15 mouse cellular contexts compared by ENCODE assay signal in the genomic region with DNA sequence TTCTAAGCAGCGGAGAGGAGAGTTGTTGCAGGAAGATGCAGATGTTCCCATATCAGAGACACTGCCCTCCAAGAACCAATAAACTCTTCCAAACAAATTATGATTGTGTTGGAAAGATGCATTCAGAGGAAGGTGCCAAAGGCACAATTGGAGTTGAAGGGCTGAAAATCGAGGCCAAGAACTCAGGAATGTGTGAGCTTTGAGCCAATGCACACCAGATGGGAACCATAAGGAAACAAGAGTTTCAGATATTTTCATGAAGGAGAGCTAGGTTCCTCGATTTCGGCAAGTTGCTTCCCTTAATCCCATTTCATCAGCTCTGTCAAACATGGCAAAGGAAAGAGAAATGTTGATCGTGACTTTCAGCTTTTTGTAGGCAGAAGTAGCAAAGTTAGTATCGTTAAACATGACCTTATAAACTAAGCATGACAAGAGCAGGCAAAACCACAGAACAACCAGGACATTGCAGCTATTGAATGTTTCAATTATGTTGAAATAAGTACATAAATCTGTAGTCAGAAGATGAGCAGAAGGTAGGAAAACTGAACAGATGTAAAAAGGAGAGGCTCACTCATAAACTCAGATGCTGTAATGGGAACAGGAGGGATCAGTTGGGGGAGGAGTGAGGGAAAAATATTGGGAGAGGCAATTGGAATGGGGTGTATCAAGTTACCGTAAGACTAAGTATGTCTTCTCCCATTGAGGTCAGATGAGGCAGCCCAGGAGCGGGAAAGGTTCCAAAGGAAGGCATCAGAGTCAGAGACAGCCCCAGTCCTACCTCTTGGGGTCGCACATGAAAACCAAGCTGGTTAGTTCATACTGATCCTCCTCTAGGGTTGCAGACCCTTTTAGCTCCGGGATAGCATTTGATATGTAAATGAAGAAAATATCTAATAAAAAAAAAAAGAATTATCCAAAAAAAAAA.
DNase-seq lines count a peak whose midpoint lies in the region; ATAC-seq and TF ChIP-seq lines count a peak whose summit lies in the region.
"Had no signal": no experiment of that assay in that cellular context is flagged by ENCODE, and none has a peak within 500 bp of the region (broad histone marks: within the 10 kb centered on the region; RNA-seq: fewer than 3 reads in every experiment).

No protein-coding gene starts in this region.

- no peak overlapping the region for H3K27ac ChIP-seq in gastrocnemius, adult 2 months
- H3K27ac ChIP-seq: embryonic facial prominence, embryonic 13.5 days; heart, embryonic 10.5 days; macrophage; midbrain, embryonic 15.5 days; neural tube, embryonic 12.5 days; stomach, embryonic 15.5 days had no signal

- no peak overlapping the region for H3K4me3 ChIP-seq in gastrocnemius, adult 2 months
- H3K4me3 ChIP-seq: embryonic facial prominence, embryonic 13.5 days; heart, embryonic 10.5 days; midbrain, embryonic 15.5 days; neural tube, embryonic 12.5 days; stomach, embryonic 15.5 days had no signal

- TF ChIP-seq CTCF in gastrocnemius, adult 2 months (IDR thresholded peaks at IDR 0.05): no peak

- intact Hi-C loops in gastrocnemius, adult 2 months (cut with DNase I): no loop called here
- intact Hi-C loops in gastrocnemius, postnatal 36 days (cut with DNase I): no loop called here

- ATAC-seq in megakaryocyte progenitor cell, adult 5-6 weeks (replicated peaks; ENCODE audit: poor library complexity): 0 out of 2 replicates have a peak, but pooled peaks have one; percentile 26
- ATAC-seq: midbrain, embryonic 15.5 days had no signal

- peak; percentile 20 for DNase-seq in gastrocnemius, adult 2 months
- no peak for DNase-seq in gastrocnemius, postnatal 36 days
- peak; percentile 1 for DNase-seq in lung, postnatal 25 days (ENCODE audit: low spot score)
- DNase-seq in lung, postnatal 14 days: no peak
- DNase-seq in gastrocnemius, postnatal 25 days: peak; percentile 6
- DNase-seq in adrenal gland, postnatal 4 days (ENCODE audit: low spot score in 2 of 2): no peak
- DNase-seq in thymus, postnatal 36 days: no peak
- DNase-seq: thymus, postnatal 4 days had no signal

Comparison
In these comparisons a context has a peak if more than half of its experiments do, and no peak if none do; other contexts are left out.
1. DNase-seq: peak in gastrocnemius, adult 2 months (single experiment), lung, postnatal 25 days (single experiment) and gastrocnemius, postnatal 25 days (single experiment); none in gastrocnemius, postnatal 36 days (0 of 2), lung, postnatal 14 days (single experiment), adrenal gland, postnatal 4 days (0 of 2) and thymus, postnatal 36 days (0 of 2).